Mouse (Mus musculus) lung, postnatal 0 days (tissue): ENCODE data around the gene Rtn4rl2. TPM values are rescaled to one million over a fixed set of nuclear protein-coding genes. Genes with fewer than 3 reads are reported as not detected.

ENCODE experiments used
- ATAC-seq: fragments of 200-750 bp; cut with Nextera tagmentation; 2 replicates; pipeline ENCODE4 v1.8.0; 2017; ENCODE audit warnings: moderate library complexity
- DNase-seq: peaks from one replicate; pipeline ENCODE4 v3.0.0-alpha.2; 2016; ENCODE audit warnings: low spot score
- H3K27ac ChIP-seq: fragments of 300-500 bp; sonication (generic); 2 replicates; pipeline ENCODE4 v1.5.1; 2014; ENCODE audit warnings: antibody characterized with exemption, mild to moderate bottlenecking, low read length, mixed read lengths
- H3K27me3 ChIP-seq: fragments of 300-500 bp; sonication (generic); replicated peaks from 2 replicates; pipeline ENCODE4 v1.6.1; 2014; ENCODE audit warnings: low read length, mixed read lengths; ENCODE audit not compliant: insufficient read depth
- H3K36me3 ChIP-seq: fragments of 300-500 bp; sonication (generic); 2 replicates; pipeline ENCODE4 v1.6.1; 2014; ENCODE audit warnings: low read length, mixed read lengths; ENCODE audit not compliant: insufficient read depth
- H3K4me1 ChIP-seq: fragments of 300-500 bp; sonication (generic); 2 replicates; pipeline ENCODE4 v1.6.1; 2014; ENCODE audit warnings: antibody characterized with exemption, low read depth, low read length, mixed read lengths; ENCODE audit not compliant: insufficient read depth
- H3K4me2 ChIP-seq: fragments of 300-500 bp; sonication (generic); replicated peaks from 2 replicates; pipeline ENCODE4 v1.6.1; 2014; ENCODE audit warnings: low read depth, mild to moderate bottlenecking, low read length, moderate library complexity, mixed read lengths
- H3K4me3 ChIP-seq: fragments of 300-500 bp; sonication (generic); 2 replicates; pipeline ENCODE4 v1.5.1; 2014; ENCODE audit warnings: low read depth, low read length
- H3K9ac ChIP-seq: fragments of 300-500 bp; sonication (generic); replicated peaks from 2 replicates; pipeline ENCODE4 v1.6.1; 2014; ENCODE audit warnings: low read depth, mild to moderate bottlenecking
- H3K9me3 ChIP-seq: fragments of 300-500 bp; sonication (generic); 2 replicates; pipeline ENCODE4 v1.6.1; 2016; ENCODE audit warnings: low read length, mixed read lengths
- CTCF ChIP-seq: IDR thresholded peaks from 2 replicates; pipeline ENCODE4 v1.5.1; 2016; ENCODE audit warnings: antibody characterized with exemption, mild to moderate bottlenecking
- EP300 ChIP-seq: IDR thresholded peaks from 2 replicates; pipeline ENCODE4 v1.6.1; 2016; ENCODE audit warnings: antibody characterized with exemption, mild to moderate bottlenecking, control low read depth
- WGBS: fragments of 180-500 bp; shearing (Covaris S2); extraction: QIAGEN DNeasy Blood & Tissue Kit; methylation state at CpG from one replicate; pipeline ENCODE4 v1.1.7; 2014; 5-methylcytosine and 5-hydroxymethylcytosine counted together
- polyA plus RNA-seq: library from polyadenylated mRNA; unstranded; fragments of >200 nt; fragmentation: Nextera tagmentation; extraction: Ambion mirVana; gene quantifications from 2 replicates; pipeline ENCODE4 v1.2.1, GENCODE M21; 2015

Rtn4rl2 gene
- polyA plus RNA-seq = 0.62 and 1.1 TPM in 2 replicates

GRCm38 (mm10) chr2:84886234-84886731 lies at the start of gene Rtn4rl2:
TSS of gene Rtn4rl2 (minus strand) at chr2:84886710.
- no peak for DNase-seq
- Histone ChIP-seq H3K4me3 (peak within 1 kb of the TSS; percentile 58), H3K9ac (peak within 1 kb of the TSS; percentile 34; the same call in 1 of the 2 replicates), H3K27me3 (peaks cover 33% of the 10 kb centered on the region), H3K27ac (no peak within 1 kb of the TSS), H3K36me3 (no peaks in the 10 kb centered on the region), H3K4me1 (peaks cover 4% of the 10 kb centered on the region; the same call in 1 of the 2 replicates), H3K4me2 (peak within 1 kb of the TSS; percentile 93), H3K9me3 (no peaks in the 10 kb centered on the region)
- 0 out of 2 replicates have a peak, but pooled peaks have one; percentile 1 for ATAC-seq
- WGBS = 0% methylated on average over 22 of the region's 35 CpGs
- TF ChIP-seq EP300 = no peak
- no peak for TF ChIP-seq CTCF

- 90% methylated on average over 5 of the region's 5 CpGs for WGBS
- H3K4me1 ChIP-seq = no peaks in the 10 kb centered on the region; the same call in 1 of the 2 replicates
- H3K4me3 ChIP-seq = no peak overlapping the region
- no peaks in the 10 kb centered on the region for H3K9me3 ChIP-seq
- H3K9ac ChIP-seq = no peak overlapping the region
- no peak for ATAC-seq
- TF ChIP-seq EP300 = no peak
- no peak for TF ChIP-seq CTCF
- no peak for DNase-seq
- 0 out of 2 replicates have a peak, but pooled peaks cover 5% of the 10 kb centered on the region for H3K36me3 ChIP-seq
- H3K27ac ChIP-seq = no peak overlapping the region
- H3K27me3 ChIP-seq = no peaks in the 10 kb centered on the region
- no peak overlapping the region for H3K4me2 ChIP-seq
Observed at GRCm38 (mm10) chr2:84935065-84935464, 48.6 kb upstream of the Rtn4rl2 start.

GRCm38 (mm10) chr2:84934649-84935007 lies 48.1 kb upstream of the Rtn4rl2 start:
- Histone ChIP-seq H3K4me3 (no peak overlapping the region), H3K36me3 (0 out of 2 replicates have a peak, but pooled peaks cover 1% of the 10 kb centered on the region), H3K4me2 (no peak overlapping the region), H3K9ac (no peak overlapping the region), H3K4me1 (no peaks in the 10 kb centered on the region; the same call in 1 of the 2 replicates), H3K27ac (no peak overlapping the region), H3K27me3 (no peaks in the 10 kb centered on the region), H3K9me3 (no peaks in the 10 kb centered on the region)
- 63% methylated on average over 4 of the region's 4 CpGs for WGBS
- no peak for ATAC-seq
- DNase-seq = no peak
- TF ChIP-seq CTCF (no peak), EP300 (no peak)

- no peak for DNase-seq
- Histone ChIP-seq H3K27ac (no peak overlapping the region), H3K9ac (no peak overlapping the region), H3K4me2 (no peak overlapping the region), H3K4me3 (no peak overlapping the region), H3K36me3 (no peaks in the 10 kb centered on the region), H3K27me3 (no peaks in the 10 kb centered on the region), H3K4me1 (no peaks in the 10 kb centered on the region; the same call in 1 of the 2 replicates), H3K9me3 (no peaks in the 10 kb centered on the region)
- 68% methylated on average over 8 of the region's 8 CpGs for whole genome bisulfite sequencing
- ATAC-seq = no peak
- TF ChIP-seq EP300 (no peak), CTCF (no peak)
Observed at GRCm38 (mm10) chr2:84933992-84934648, 47.6 kb upstream of the Rtn4rl2 start.

- no peaks in the 10 kb centered on the region for H3K36me3 ChIP-seq
- no peaks in the 10 kb centered on the region; the same call in 1 of the 2 replicates for H3K4me1 ChIP-seq
- WGBS = 87% methylated on average over 7 of the region's 7 CpGs
- H3K9me3 ChIP-seq = no peaks in the 10 kb centered on the region
- H3K4me2 ChIP-seq = no peak overlapping the region
- H3K4me3 ChIP-seq = no peak overlapping the region
- no peak overlapping the region for H3K27ac ChIP-seq
- DNase-seq (no peak), ATAC-seq (no peak)
- H3K9ac ChIP-seq = no peak overlapping the region
- TF ChIP-seq CTCF (no peak), EP300 (no peak)
- H3K27me3 ChIP-seq = no peaks in the 10 kb centered on the region
Observed at GRCm38 (mm10) chr2:84930186-84930585, 43.7 kb upstream of the Rtn4rl2 start.

GRCm38 (mm10) chr2:84919601-84920108 lies 33.1 kb upstream of the Rtn4rl2 start:
- no peaks in the 10 kb centered on the region for H3K4me1 ChIP-seq
- no peak overlapping the region for H3K9ac ChIP-seq
- no peak overlapping the region for H3K27ac ChIP-seq
- H3K4me3 ChIP-seq = no peak overlapping the region
- H3K36me3 ChIP-seq = no peaks in the 10 kb centered on the region
- no peak for ATAC-seq
- no peak overlapping the region for H3K4me2 ChIP-seq
- no peaks in the 10 kb centered on the region for H3K9me3 ChIP-seq
- TF ChIP-seq EP300 = no peak
- no peak for TF ChIP-seq CTCF
- DNase-seq = no peak
- no peaks in the 10 kb centered on the region for H3K27me3 ChIP-seq
- 92% methylated on average over 10 of the region's 10 CpGs for WGBS
